Mouse (Mus musculus) ovary, adult 2 months (tissue): ENCODE results near the gene Polr2j. TPM values are rescaled to one million over a fixed set of nuclear protein-coding genes. Genes with fewer than 3 reads are reported as not detected.

ENCODE experiments used
- polyA plus RNA-seq: library from polyadenylated mRNA; depleted of rRNA; stranded (reverse); fragments of >200 nt; gene quantifications from 2 replicates; pipeline ENCODE4 v1.2.3, GENCODE M21; 2012; rRNA removed

Polr2j gene
- polyA plus RNA-seq = 34.0 and 70.8 TPM in 2 replicates

DNA sequence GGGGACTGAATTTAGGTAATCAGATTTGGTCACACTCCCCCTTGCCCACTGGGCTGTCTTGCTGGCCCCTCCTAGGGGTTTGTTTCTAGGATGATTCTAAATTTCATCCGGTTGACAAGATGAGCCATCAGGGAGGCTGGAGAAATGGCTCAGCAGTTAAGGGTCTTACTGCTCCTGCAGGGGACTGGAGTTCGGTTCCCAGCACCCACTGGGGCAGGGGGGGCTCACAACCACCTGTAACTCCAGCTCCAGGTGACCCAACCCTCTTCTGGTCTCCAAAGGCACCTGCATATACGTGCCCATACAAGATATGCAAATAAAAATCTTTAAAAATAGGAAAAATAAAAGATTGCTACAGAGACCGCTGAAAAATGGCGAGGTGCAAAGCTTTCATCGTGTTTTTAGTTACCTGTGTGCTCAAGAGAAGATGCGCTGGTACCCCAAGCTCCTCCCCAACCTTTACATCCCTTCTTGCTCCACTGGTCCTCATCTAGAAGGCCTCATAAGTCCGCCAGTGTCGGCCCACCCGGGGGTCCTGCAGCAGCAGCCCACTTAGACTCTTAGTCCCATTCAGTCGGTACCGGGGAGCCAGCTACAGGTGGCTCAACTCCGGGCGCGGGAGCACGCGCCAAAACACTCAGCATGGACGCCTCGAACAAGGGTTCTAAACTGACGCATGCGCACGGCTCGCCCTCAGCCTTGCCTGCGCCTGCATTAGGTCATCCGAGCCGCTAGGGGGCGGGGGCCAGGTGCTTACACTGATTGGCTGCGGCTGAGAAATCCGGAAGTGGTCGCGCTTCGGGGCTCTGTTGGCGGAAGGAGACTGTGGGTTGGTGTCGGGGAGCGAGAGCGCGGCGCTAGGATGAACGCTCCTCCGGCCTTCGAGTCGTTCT, at the start of gene Polr2j:
Polr2j (plus strand) TSS at position 741 of the 893 bp plus-strand sequence.

DNA sequence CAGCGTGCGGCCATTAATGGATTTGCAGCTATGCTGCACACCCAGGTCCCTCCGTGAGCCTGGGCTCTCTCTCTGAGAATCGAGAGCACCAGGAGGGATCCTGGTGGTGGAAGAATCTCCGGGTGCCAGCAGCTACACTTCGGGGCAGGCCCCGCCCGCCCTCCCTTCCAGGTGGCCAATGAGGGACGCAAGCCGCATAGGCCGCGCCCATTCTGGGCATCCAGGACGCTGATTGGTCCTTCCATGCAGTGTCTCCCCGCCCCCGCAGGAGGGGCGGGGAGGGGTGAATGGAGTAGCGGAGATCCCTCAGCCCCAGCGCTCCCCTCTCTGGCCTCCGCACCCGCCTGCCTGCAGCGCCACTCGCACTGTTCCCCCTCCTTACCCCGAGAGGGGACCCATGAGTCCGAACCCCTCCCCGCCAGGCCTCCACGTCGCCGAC, 32.7 kb upstream of the Polr2j start, which contains the start of gene Rasa4:
Rasa4 (plus strand) TSS at position 248 of the 439 bp plus-strand sequence.

DNA sequence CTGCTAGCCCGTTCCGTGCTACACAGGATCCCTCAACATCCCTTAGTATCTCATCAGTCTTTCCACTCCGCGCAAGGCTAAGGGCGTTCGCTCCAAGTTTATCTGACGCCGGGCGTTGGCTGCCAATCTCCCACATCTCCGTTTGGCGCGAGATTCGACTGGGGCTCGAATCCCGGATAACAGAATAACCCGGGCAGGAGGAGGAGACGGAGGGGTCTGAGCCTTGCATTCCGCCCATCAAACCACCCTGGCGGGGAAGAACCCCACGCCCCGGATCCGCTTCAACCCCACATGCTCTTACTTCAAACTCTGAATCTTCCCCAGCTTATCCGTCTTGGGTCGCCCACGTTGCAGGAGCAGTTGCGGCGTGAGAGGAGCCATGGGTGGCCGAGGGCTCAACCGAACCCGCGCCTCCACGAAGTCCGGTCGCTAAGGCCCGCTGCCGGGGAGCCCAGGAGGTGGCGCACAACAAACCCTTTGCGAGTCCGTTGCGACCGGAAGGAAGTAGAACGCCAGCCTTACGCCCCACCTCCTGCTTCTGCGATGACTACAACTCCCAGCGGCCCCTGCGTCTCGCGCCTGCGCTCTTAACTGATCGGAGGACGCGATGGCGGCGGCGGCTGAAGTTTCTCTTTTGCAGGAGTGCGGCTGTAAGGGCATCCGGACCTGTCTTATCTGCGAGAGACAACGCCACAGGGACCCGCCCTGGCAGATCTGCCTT, 19.3 kb downstream of the Polr2j start, which contains the start of the genes Lrwd1 and Alkbh4:
Lrwd1 (minus strand) TSS at position 504 of the 721 bp plus-strand sequence.
Alkbh4 (plus strand) TSS at position 576 of the 721 bp plus-strand sequence.

DNA sequence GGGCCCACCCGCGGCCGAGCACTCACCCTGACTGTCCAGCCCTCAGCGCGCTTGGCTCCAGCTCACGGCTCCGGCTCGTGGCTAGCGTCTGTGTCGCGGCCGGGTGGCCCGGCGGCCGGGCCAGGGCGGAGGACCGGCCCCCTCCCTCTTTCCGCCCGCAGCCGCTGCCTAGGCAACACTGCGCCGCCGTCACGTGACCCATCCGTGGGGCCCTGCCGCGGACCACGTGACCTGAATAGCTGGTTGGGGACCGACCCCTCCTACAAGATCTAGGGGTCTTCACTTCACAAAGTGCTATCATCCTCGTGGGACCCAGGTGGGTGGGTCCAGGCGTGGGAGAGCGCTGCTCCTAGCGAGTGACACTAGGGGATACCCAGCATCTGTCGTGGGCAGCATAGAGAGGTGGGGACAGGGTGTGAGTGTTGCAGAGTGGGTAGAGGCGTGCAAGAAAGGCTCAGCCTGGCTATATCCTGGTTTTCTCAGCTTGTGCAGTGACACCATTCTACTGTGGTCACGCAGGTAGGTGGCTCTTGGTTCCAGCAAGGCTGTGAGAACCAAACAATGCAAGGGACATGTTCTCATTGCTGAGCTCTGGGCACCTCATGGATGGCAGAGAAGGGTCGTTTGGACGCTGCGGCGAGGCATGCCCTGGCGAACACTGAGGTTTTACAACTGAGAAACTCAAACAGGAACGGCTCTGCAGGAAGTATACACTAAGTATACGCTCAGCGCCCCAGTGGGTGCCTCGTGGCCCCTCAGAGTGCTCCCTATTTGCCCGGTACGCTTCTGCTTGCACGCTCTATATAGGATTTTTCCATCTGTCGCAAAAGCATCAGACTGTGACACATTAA, 54.3 kb downstream of the Polr2j start, which contains the start of gene Orai2:
Orai2 (minus strand) TSS at position 202 of the 851 bp plus-strand sequence.

Other genes starting within 250 kb of the Polr2j start
- gene Hspb1, start 228.7 kb upstream of the Polr2j start, polyA plus RNA-seq = 447 and 474 TPM in 2 replicates
- 116 and 123 TPM in 2 replicates for gene Ywhag, start 182.0 kb upstream of the Polr2j start, polyA plus RNA-seq
- 8.4 and 10.3 TPM in 2 replicates for gene Ssc4d, start 142.1 kb upstream of the Polr2j start, polyA plus RNA-seq
- 159 and 201 TPM in 2 replicates for gene Zp3, start 136.5 kb upstream of the Polr2j start, polyA plus RNA-seq
- gene Dtx2, start 121.8 kb upstream of the Polr2j start, polyA plus RNA-seq = 60.4 and 70.4 TPM in 2 replicates
- gene Upk3b, start 78.1 kb upstream of the Polr2j start, polyA plus RNA-seq = 48.6 and 57.1 TPM in 2 replicates
- 2.7 and 2.8 TPM in 2 replicates for gene Upk3bl, start 62.1 kb upstream of the Polr2j start, polyA plus RNA-seq
- gene Rasa4, start 32.7 kb upstream of the Polr2j start, polyA plus RNA-seq = 23.7 and 24.4 TPM in 2 replicates
- gene Lrwd1, start 19.4 kb downstream of the Polr2j start, polyA plus RNA-seq = 56.3 and 56.8 TPM in 2 replicates
- gene Alkbh4, start 19.5 kb downstream of the Polr2j start, polyA plus RNA-seq = 22.1 and 22.2 TPM in 2 replicates
- gene Orai2, start 54.1 kb downstream of the Polr2j start, polyA plus RNA-seq = 20.0 and 25.3 TPM in 2 replicates
- gene Prkrip1, start 82.3 kb downstream of the Polr2j start, polyA plus RNA-seq = 11.5 and 15.5 TPM in 2 replicates
- 28.9 and 32.2 TPM in 2 replicates for gene Sh2b2, start 129.9 kb downstream of the Polr2j start, polyA plus RNA-seq